Mouse (Mus musculus) lung, embryonic 14.5 days (tissue): ENCODE measurements around the gene Lipa. TPM values are rescaled to one million over a fixed set of nuclear protein-coding genes. Genes with fewer than 3 reads are reported as not detected.

Experiments
- ATAC-seq: fragments of 200-750 bp; cut with Nextera tagmentation; 2 replicates; pipeline ENCODE4 v1.8.0; 2017; ENCODE audit warnings: mild to moderate bottlenecking, moderate TSS enrichment, moderate library complexity; ENCODE audit not compliant: insufficient read depth
- DNase-seq: peaks from one replicate; pipeline ENCODE4 v3.0.0-alpha.2; 2015
- H3K27ac ChIP-seq: fragments of 300-500 bp; sonication (generic); 2 replicates; pipeline ENCODE4 v1.5.1; 2014; ENCODE audit warnings: low read depth, mild to moderate bottlenecking, moderate library complexity
- H3K27me3 ChIP-seq: fragments of 300-500 bp; sonication (generic); 2 replicates; pipeline ENCODE4 v1.6.1; 2014; ENCODE audit warnings: low read length, control low read depth; ENCODE audit not compliant: insufficient read depth
- H3K36me3 ChIP-seq: fragments of 300-500 bp; sonication (generic); 2 replicates; pipeline ENCODE4 v1.6.1; 2014; ENCODE audit warnings: control low read depth; ENCODE audit not compliant: insufficient read depth
- H3K4me1 ChIP-seq: fragments of 300-500 bp; sonication (generic); 2 replicates; pipeline ENCODE4 v1.6.1; 2014; ENCODE audit warnings: antibody characterized with exemption, control low read depth; ENCODE audit not compliant: insufficient read depth
- H3K4me2 ChIP-seq: fragments of 300-500 bp; sonication (generic); 2 replicates; pipeline ENCODE4 v1.6.1; 2014; ENCODE audit warnings: mild to moderate bottlenecking
- H3K4me3 ChIP-seq: fragments of 300-500 bp; sonication (generic); 2 replicates; pipeline ENCODE4 v1.5.1; 2014; ENCODE audit warnings: low read depth, low read length
- H3K9ac ChIP-seq: fragments of 300-500 bp; sonication (generic); 2 replicates; pipeline ENCODE4 v1.6.1; 2014
- H3K9me3 ChIP-seq: fragments of 300-500 bp; sonication (generic); 2 replicates; pipeline ENCODE4 v1.6.1; 2016; ENCODE audit warnings: low read depth, low read length, control low read depth
- CTCF ChIP-seq: IDR thresholded peaks from 2 replicates; pipeline ENCODE4 v1.5.1; 2016; ENCODE audit warnings: antibody characterized with exemption, low read depth
- WGBS: fragments of 180-500 bp; shearing (Covaris S2); extraction: QIAGEN DNeasy Blood & Tissue Kit; methylation state at CpG from one replicate; pipeline ENCODE4 v1.1.7; 2014; 5-methylcytosine and 5-hydroxymethylcytosine counted together
- polyA plus RNA-seq: library from polyadenylated mRNA; unstranded; fragments of >200 nt; fragmentation: Nextera tagmentation; extraction: Ambion mirVana; gene quantifications from 2 replicates; pipeline ENCODE4 v1.2.1, GENCODE M21; 2014

Gene Lipa
- polyA plus RNA-seq, 1 experiment from 2014 or later, result 44.8 TPM

GRCm38 (mm10) chr19:34562556-34562955 lies 35.3 kb upstream of the Lipa start:
- Histone ChIP-seq H3K4me1 (no peaks in the 10 kb centered on the region), H3K9ac (no peak overlapping the region), H3K36me3 (no peaks in the 10 kb centered on the region), H3K27me3 (no peaks in the 10 kb centered on the region), H3K4me2 (no peak overlapping the region), H3K9me3 (no peaks in the 10 kb centered on the region), H3K4me3 (no peak overlapping the region), H3K27ac (no peak overlapping the region)
- ATAC-seq, result no peak
- TF ChIP-seq CTCF, result no peak
- DNase-seq, result no peak

- peaks cover 10% of the 10 kb centered on the region; the same call in 1 of the 2 replicates for H3K4me1 ChIP-seq
- DNase-seq (no peak), ATAC-seq (no peak)
- no peak overlapping the region for H3K4me3 ChIP-seq
- TF ChIP-seq CTCF, result no peak
- H3K9ac ChIP-seq, result no peak overlapping the region
- no peaks in the 10 kb centered on the region for H3K27me3 ChIP-seq
- no peaks in the 10 kb centered on the region for H3K9me3 ChIP-seq
- H3K4me2 ChIP-seq, result no peak overlapping the region
- no peaks in the 10 kb centered on the region for H3K36me3 ChIP-seq
- no peak overlapping the region for H3K27ac ChIP-seq
- WGBS, result 71% methylated on average over 3 of the region's 3 CpGs
These were observed 29.3 kb upstream of the Lipa start for GRCm38 (mm10) chr19:34556621-34557020.

GRCm38 (mm10) chr19:34554061-34554460 lies 26.8 kb upstream of the Lipa start:
- Histone ChIP-seq H3K27ac (no peak overlapping the region), H3K27me3 (no peaks in the 10 kb centered on the region), H3K4me2 (no peak overlapping the region), H3K9ac (no peak overlapping the region), H3K9me3 (no peaks in the 10 kb centered on the region), H3K36me3 (no peaks in the 10 kb centered on the region), H3K4me1 (peaks cover 10% of the 10 kb centered on the region; the same call in 1 of the 2 replicates), H3K4me3 (no peak overlapping the region)
- DNase-seq, result no peak
- ATAC-seq, result no peak
- TF ChIP-seq CTCF, result no peak

GRCm38 (mm10) chr19:34553522-34553921 lies 26.2 kb upstream of the Lipa start:
- TF ChIP-seq CTCF, result no peak
- Histone ChIP-seq H3K9ac (no peak overlapping the region), H3K4me3 (no peak overlapping the region), H3K27me3 (no peaks in the 10 kb centered on the region), H3K27ac (peak overlapping the region; percentile 37; the same call in 1 of the 2 replicates), H3K4me1 (peaks cover 10% of the 10 kb centered on the region; the same call in 1 of the 2 replicates), H3K9me3 (no peaks in the 10 kb centered on the region), H3K4me2 (peak overlapping the region; percentile 27; the same call in 1 of the 2 replicates), H3K36me3 (no peaks in the 10 kb centered on the region)
- 53% methylated on average over 3 of the region's 3 CpGs for WGBS
- no peak for ATAC-seq
- DNase-seq, result peak; percentile 4

GRCm38 (mm10) chr19:34553021-34553420 lies 25.7 kb upstream of the Lipa start:
- no peak for ATAC-seq
- H3K27me3 ChIP-seq, result no peaks in the 10 kb centered on the region
- TF ChIP-seq CTCF, result no peak
- H3K27ac ChIP-seq, result peak overlapping the region; percentile 37; the same call in 1 of the 2 replicates
- WGBS, result 48% methylated on average over 6 of the region's 6 CpGs
- no peak overlapping the region for H3K9ac ChIP-seq
- no peaks in the 10 kb centered on the region for H3K9me3 ChIP-seq
- no peaks in the 10 kb centered on the region for H3K36me3 ChIP-seq
- peak overlapping the region; percentile 49; the same call in 1 of the 2 replicates for H3K4me2 ChIP-seq
- peak; percentile 37 for DNase-seq
- H3K4me1 ChIP-seq, result peaks cover 10% of the 10 kb centered on the region; the same call in 1 of the 2 replicates
- H3K4me3 ChIP-seq, result no peak overlapping the region

GRCm38 (mm10) chr19:34551981-34552380 lies 24.7 kb upstream of the Lipa start:
- peaks cover 10% of the 10 kb centered on the region; the same call in 1 of the 2 replicates for H3K4me1 ChIP-seq
- peak overlapping the region; percentile 3; the same call in 1 of the 2 replicates for H3K4me3 ChIP-seq
- peak overlapping the region; percentile 39 for H3K27ac ChIP-seq
- H3K4me2 ChIP-seq, result peak overlapping the region; percentile 49
- no peak for ATAC-seq
- H3K9ac ChIP-seq, result 0 out of 2 replicates have a peak overlapping the region, but pooled peaks have one; percentile 17
- 38% methylated on average over 5 of the region's 5 CpGs for WGBS
- no peak for TF ChIP-seq CTCF
- no peaks in the 10 kb centered on the region for H3K27me3 ChIP-seq
- DNase-seq, result peak; percentile 67
- H3K36me3 ChIP-seq, result no peaks in the 10 kb centered on the region
- H3K9me3 ChIP-seq, result no peaks in the 10 kb centered on the region

- peak; percentile 80 for TF ChIP-seq CTCF
- peak within 1 kb of the TSS; percentile 45 for H3K4me3 ChIP-seq
- H3K4me1 ChIP-seq, result peaks cover 10% of the 10 kb centered on the region; the same call in 1 of the 2 replicates
- no peaks in the 10 kb centered on the region for H3K9me3 ChIP-seq
- under 1% methylated on average over 22 of the region's 22 CpGs for WGBS
- peak within 1 kb of the TSS; percentile 66 for H3K4me2 ChIP-seq
- peak within 1 kb of the TSS; percentile 35; the same call in 1 of the 2 replicates for H3K9ac ChIP-seq
- H3K27me3 ChIP-seq, result no peaks in the 10 kb centered on the region
- H3K27ac ChIP-seq, result peak within 1 kb of the TSS; percentile 82
- DNase-seq, result peak; percentile 93
- no peaks in the 10 kb centered on the region for H3K36me3 ChIP-seq
- ATAC-seq, result peak; percentile 97
These were observed 23.4 kb upstream of the Lipa start, which contains the start of gene Ifit2 for GRCm38 (mm10) chr19:34550534-34551223. Gene Ifit2, plus strand, starts transcription at chr19:34550694.
